Mouse (Mus musculus): Measurements from ENCODE around the gene Wbp11. TPM values are rescaled to one million over a fixed set of nuclear protein-coding genes. Genes with fewer than 3 reads are reported as not detected.

The Wbp11 gene
- polyA plus RNA-seq, 1 experiment from 2014 or later: 115 TPM

DNA sequence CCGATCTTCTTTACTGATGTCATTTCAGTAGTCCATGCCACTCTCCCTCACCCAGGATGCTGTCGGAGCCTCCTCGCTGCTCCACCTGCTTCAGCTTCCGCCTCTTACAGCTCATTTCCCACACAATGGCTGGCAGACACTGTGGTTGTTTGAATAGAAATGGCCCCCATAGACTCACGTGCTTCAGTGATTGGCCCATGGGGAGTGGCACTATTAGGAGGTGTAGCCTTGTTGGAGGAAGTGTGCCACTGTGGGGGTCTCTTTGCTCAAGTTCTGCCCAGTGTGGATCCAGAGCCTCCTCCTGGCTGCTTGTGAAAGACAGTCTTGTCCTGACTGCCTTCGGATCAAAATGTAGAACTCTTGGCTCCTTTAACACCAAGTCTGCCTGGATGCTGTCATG lies 32.2 kb downstream of the Wbp11 start:
- no peaks in the 10 kb centered on the region; the same call in 1 of the 2 replicates for H3K27me3 ChIP-seq (replicated peaks)
- H3K27ac ChIP-seq: no peak overlapping the region
- no peak for ATAC-seq (ENCODE audit: low FRiP score, low read depth)
- peaks cover 16% of the 10 kb centered on the region; the same call in 1 of the 2 replicates for H3K4me1 ChIP-seq
- no peaks in the 10 kb centered on the region for H3K9me3 ChIP-seq
- H3K4me3 ChIP-seq: no peak overlapping the region
- H3K36me3 ChIP-seq: no peaks in the 10 kb centered on the region
- WGBS: 41% methylated on average over 6 of the region's 6 CpGs
- no peak overlapping the region for H3K9ac ChIP-seq
- no peak overlapping the region for H3K4me2 ChIP-seq (replicated peaks)

DNA sequence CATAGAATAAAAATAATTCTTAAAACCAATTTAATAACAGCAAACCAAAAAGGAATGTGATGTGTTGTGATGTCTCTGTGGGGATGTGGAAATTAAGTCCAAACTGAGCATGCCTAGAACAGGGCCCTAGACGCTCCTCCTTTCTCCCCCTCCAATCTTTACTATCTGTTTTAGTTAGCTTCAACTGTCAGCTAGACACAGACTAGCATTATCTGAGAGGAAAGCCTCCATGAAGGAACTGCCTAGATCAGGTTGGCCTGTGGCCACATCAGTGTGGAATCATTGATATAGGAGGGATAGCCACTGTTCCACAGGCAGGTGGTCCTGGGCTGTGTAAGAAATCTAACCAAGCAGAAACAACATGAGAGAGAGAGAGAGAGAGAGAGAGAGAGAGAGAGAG lies 32.9 kb downstream of the Wbp11 start:
- Histone ChIP-seq H3K36me3 (no peaks in the 10 kb centered on the region), H3K4me2 (replicated peaks) (no peak overlapping the region), H3K27ac (no peak overlapping the region), H3K4me1 (peaks cover 16% of the 10 kb centered on the region; the same call in 1 of the 2 replicates), H3K9ac (no peak overlapping the region), H3K4me3 (no peak overlapping the region), H3K9me3 (no peaks in the 10 kb centered on the region), H3K27me3 (replicated peaks) (no peaks in the 10 kb centered on the region; the same call in 1 of the 2 replicates)
- no peak for ATAC-seq (ENCODE audit: low FRiP score, low read depth)
- WGBS: 39% methylated on average over 1 of the region's 1 CpGs

DNA sequence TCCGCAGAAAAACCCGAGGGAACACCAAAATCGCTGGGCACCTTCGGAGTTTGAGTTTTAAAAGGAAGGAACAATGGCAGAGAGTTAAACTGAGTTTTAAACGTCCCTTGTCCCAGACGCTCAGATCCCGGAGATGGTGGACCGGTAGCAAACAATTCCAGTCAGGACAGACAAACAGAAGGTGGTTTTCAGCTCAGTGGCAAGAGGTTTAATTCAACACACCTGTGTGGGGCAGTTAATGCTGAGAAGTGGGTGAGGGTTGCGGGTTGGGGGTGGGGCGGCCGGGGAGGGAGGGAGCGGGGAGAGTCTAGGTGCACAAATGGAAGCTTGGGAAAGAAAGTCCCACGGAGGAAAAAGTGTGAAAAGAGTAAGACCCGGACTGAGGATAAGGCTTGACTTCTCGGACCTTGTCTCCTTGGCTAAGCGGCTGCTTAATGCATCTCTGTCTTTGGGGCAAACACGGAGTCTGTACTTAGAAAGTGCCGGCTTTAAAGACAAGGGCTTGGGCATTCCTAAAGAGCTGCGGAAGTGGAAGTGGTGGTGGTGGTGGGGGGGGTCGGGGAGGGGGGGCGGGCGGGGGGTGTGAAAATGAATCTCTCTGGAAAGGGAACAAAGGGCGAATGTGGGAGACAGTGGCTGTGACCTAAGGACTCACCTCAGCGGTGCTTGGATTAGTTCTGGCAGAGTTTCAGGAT lies 34.1 kb downstream of the Wbp11 start:
- H3K9ac ChIP-seq: peak overlapping the region; percentile 48; the same call in 1 of the 2 replicates
- no peak overlapping the region for H3K27ac ChIP-seq
- ATAC-seq (ENCODE audit: low FRiP score, low read depth): 0 out of 2 replicates have a peak, but pooled peaks have one; percentile 18
- H3K36me3 ChIP-seq: no peaks in the 10 kb centered on the region
- peak overlapping the region; percentile 30 for H3K4me3 ChIP-seq
- WGBS: under 1% methylated on average over 22 of the region's 24 CpGs
- no peaks in the 10 kb centered on the region; the same call in 1 of the 2 replicates for H3K27me3 ChIP-seq (replicated peaks)
- H3K4me2 ChIP-seq (replicated peaks): peak overlapping the region; percentile 75
- no peaks in the 10 kb centered on the region for H3K9me3 ChIP-seq
- peaks cover 16% of the 10 kb centered on the region; the same call in 1 of the 2 replicates for H3K4me1 ChIP-seq

DNA sequence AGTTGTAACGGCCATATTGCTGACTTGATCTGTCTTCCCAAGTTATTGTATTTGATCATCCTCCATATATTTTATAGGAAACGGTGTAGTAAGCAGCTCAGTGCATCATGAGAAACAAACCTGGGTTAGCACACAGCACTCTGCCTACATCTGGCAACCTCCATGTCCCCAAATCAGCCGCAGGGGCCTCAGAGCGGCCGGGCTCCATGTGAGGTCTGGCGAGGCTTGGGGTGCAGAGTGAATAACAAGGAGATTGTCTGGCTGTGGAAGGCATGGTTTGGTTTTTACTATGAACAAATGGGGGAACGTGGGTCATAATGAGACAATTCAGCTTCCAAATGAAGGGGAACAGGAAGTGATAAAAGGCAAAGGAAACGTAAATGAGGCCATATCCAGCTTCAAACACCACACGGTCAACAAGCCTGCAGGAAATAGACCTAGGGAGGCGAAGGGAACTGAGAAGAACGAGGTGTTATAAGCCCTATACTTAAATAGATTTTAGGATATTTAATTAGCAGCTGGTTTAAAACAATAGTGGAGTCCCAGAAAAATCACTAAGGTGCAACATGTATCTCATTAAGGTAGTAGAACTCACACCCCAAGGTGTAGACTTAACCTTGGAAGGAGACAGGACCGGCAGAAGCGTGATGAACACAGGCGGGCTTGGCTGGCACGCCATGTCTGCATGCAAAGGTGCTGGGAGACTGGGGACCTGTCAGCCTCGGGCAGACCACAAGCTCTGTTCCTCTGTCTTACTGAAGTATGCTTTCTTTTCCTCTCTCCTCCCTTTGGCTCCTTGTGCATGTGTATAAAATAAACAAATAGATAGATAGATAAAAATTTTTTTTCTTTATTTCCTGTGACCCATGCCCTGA lies 34.9 kb downstream of the Wbp11 start:
- Histone ChIP-seq H3K36me3 (no peaks in the 10 kb centered on the region), H3K27me3 (replicated peaks) (no peaks in the 10 kb centered on the region; the same call in 1 of the 2 replicates), H3K4me3 (peak overlapping the region; percentile 30), H3K9me3 (no peaks in the 10 kb centered on the region), H3K27ac (no peak overlapping the region), H3K4me2 (replicated peaks) (peak overlapping the region; percentile 75), H3K9ac (no peak overlapping the region; the same call in 1 of the 2 replicates), H3K4me1 (peaks cover 16% of the 10 kb centered on the region; the same call in 1 of the 2 replicates)
- ATAC-seq (ENCODE audit: low FRiP score, low read depth): no peak
- WGBS: 23% methylated on average over 16 of the region's 16 CpGs

DNA sequence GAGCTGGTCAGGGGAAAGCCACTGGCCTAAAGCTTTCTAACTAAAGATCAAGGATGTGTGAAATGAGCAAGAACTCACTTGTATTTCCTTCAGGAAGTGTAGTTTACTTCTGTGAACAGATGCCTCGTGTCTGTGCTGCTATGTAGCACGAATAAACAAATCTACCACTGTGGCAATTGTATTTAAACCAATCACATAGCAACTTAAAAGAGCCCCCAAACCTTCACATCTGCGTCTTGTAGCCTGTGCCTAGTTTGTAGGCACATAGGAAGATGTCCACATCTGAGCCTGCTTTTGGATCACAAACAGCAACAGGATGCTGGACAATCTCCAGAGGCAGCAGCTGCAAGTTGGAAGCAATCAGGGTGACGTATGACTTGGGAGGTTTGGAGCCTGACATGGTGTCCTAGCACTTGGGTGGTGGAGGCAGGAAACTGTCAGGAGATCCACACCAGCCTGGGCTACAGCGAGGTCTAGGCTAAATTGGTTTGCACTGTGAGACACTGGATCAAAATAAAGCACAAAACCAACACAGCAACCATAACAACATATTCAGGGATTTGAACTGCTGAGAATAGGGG lies 38.6 kb downstream of the Wbp11 start:
- ATAC-seq (ENCODE audit: low FRiP score, low read depth): no peak
- Histone ChIP-seq H3K9ac (no peak overlapping the region), H3K9me3 (no peaks in the 10 kb centered on the region), H3K27ac (no peak overlapping the region), H3K4me3 (no peak overlapping the region), H3K4me2 (replicated peaks) (no peak overlapping the region), H3K36me3 (no peaks in the 10 kb centered on the region), H3K4me1 (peaks cover 16% of the 10 kb centered on the region; the same call in 1 of the 2 replicates), H3K27me3 (replicated peaks) (no peaks in the 10 kb centered on the region; the same call in 1 of the 2 replicates)
- WGBS: 76% methylated on average over 5 of the region's 5 CpGs

DNA sequence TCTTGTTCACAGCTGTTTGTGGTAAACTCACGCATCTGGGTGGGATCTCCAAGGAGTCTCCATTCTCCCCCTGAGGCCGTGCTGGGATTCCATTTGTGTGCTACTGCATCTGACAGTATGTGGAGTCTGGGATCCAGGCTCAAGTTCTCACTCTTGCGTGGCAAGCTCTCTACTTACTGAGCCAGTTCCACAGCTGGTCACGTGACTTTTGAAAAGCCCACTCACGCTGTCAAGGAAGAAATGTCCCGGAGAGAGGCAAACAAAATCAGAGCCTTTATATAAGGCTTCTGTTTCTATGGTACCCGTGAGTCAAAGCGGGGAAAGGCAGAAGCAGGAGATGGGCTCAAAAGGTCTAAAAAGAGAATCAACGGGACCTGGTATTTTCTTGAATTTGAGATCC lies 45.3 kb downstream of the Wbp11 start:
- Histone ChIP-seq H3K4me3 (no peak overlapping the region), H3K27me3 (replicated peaks) (no peaks in the 10 kb centered on the region), H3K36me3 (no peaks in the 10 kb centered on the region), H3K9ac (no peak overlapping the region), H3K4me2 (replicated peaks) (no peak overlapping the region), H3K27ac (no peak overlapping the region), H3K9me3 (no peaks in the 10 kb centered on the region), H3K4me1 (no peaks in the 10 kb centered on the region)
- WGBS: 88% methylated on average over 9 of the region's 9 CpGs
- no peak for ATAC-seq (ENCODE audit: low FRiP score, low read depth)

DNA sequence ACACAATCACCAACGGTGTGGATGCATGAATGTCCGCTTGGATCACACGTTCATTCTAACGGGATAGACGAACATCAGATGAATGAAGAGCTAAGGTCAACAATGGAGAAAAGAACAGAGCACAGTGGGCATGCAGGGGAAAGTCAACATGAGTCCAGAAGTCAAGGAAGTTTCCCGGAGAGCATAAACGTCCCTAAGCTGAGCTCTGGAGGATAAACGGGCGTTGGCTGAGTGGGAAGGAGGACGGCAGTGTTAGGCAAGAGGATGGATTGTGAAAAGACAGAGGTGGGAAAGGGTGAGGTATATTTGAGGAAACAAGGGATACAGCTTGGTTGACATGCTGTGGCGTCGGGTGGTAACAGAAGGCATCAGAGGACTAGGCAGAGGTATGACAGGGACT lies 45.9 kb downstream of the Wbp11 start:
- Histone ChIP-seq H3K4me1 (no peaks in the 10 kb centered on the region), H3K27ac (no peak overlapping the region), H3K36me3 (no peaks in the 10 kb centered on the region), H3K9ac (no peak overlapping the region), H3K4me2 (replicated peaks) (no peak overlapping the region), H3K9me3 (no peaks in the 10 kb centered on the region), H3K4me3 (no peak overlapping the region), H3K27me3 (replicated peaks) (no peaks in the 10 kb centered on the region)
- WGBS: 85% methylated on average over 12 of the region's 12 CpGs
- no peak for ATAC-seq (ENCODE audit: low FRiP score, low read depth)

DNA sequence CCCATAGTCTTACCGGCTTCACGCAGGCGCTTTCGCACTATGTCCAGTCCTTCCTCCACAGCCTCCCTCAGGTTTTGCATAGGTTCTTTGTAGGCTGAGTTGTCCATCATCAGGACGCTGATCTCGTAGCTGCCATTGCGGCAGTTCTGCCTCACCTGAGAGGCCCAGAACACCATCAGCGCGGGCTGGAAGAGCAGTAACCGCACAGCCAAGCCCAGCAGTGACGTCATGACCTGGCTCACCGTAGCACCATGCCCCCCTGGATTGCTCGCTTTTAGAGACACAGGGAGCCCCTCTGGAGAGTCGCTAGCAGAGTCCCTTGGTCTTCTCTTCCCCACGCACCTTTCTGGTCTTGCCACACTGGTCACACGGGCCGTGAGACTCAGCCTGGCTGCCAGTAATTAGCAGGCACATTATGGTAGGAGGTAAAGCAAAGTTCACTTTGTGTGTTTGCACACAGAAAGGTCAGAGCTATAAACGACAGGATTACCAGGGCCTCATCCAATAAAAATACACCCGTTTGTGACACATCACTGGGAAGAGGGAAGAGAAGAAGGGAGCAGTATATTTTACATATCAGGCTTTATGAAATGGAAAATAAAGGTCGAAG lies 46.6 kb downstream of the Wbp11 start, which contains the start of gene Gucy2c:
Gucy2c (minus strand) TSS at position 389 of the 610 bp plus-strand sequence.
- H3K9me3 ChIP-seq: no peaks in the 10 kb centered on the region
- no peak within 1 kb of the TSS for H3K9ac ChIP-seq
- 75% methylated on average over 20 of the region's 20 CpGs for WGBS
- H3K4me2 ChIP-seq (replicated peaks): no peak within 1 kb of the TSS
- H3K27ac ChIP-seq: no peak within 1 kb of the TSS
- no peaks in the 10 kb centered on the region for H3K4me1 ChIP-seq
- no peaks in the 10 kb centered on the region for H3K27me3 ChIP-seq (replicated peaks)
- no peaks in the 10 kb centered on the region for H3K36me3 ChIP-seq
- ATAC-seq (ENCODE audit: low FRiP score, low read depth): no peak
- no peak within 1 kb of the TSS for H3K4me3 ChIP-seq

DNA sequence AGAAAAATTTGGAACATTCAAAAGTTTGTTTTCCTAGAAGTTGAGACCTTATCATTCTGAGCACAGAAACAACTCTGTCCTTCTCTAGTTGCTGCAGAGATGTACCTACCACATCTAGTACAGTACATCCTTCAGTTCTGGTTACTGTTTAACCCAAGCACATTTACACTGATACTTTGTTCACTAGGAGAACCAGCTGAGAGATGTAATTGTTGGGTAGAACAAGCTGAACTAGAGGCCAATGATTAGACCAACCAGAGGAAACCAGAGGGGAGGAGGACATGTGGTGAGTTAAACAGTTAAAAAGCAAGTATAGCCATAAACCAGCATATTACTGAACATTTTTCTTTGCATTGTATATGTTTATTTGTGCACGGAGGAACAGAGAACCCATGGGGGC lies 51.6 kb downstream of the Wbp11 start:
- H3K27ac ChIP-seq: no peak overlapping the region
- WGBS: 78% methylated on average over 1 of the region's 1 CpGs

DNA sequence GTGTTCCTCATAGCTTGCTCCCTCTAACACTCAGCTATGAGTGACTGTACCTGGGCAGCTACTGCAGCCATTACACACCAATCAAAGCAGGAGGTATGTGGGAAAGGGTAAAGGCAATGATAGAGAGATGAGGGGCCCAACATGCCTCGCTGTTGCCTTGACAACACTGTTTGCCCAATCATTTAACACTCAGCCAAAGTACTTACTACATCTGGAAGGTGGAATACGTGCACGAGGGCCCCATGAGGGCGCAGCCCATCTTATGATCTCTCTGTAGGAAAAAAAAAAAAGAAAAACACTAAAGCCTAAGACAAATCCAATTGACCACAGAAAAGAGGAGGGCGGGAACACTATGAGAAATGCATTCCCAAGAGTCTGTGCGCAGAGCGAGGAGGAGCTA lies 58.2 kb downstream of the Wbp11 start:
- H3K27ac ChIP-seq: no peak overlapping the region
- no peak overlapping the region for H3K4me3 ChIP-seq
- no peak for ATAC-seq (ENCODE audit: low FRiP score, low read depth)
- WGBS: 89% methylated on average over 7 of the region's 7 CpGs
- no peaks in the 10 kb centered on the region for H3K27me3 ChIP-seq (replicated peaks)
- no peaks in the 10 kb centered on the region for H3K9me3 ChIP-seq
- H3K4me1 ChIP-seq: no peaks in the 10 kb centered on the region
- H3K9ac ChIP-seq: no peak overlapping the region
- no peaks in the 10 kb centered on the region for H3K36me3 ChIP-seq
- H3K4me2 ChIP-seq (replicated peaks): no peak overlapping the region

More for the DNA sequence above, 51.6 kb downstream of the Wbp11 start:
- Histone ChIP-seq H3K9ac (no peak overlapping the region), H3K36me3 (no peaks in the 10 kb centered on the region), H3K4me2 (replicated peaks) (no peak overlapping the region), H3K27me3 (replicated peaks) (no peaks in the 10 kb centered on the region), H3K9me3 (no peaks in the 10 kb centered on the region), H3K4me1 (no peaks in the 10 kb centered on the region), H3K4me3 (no peak overlapping the region)
- ATAC-seq (ENCODE audit: low FRiP score, low read depth): no peak

DNA sequence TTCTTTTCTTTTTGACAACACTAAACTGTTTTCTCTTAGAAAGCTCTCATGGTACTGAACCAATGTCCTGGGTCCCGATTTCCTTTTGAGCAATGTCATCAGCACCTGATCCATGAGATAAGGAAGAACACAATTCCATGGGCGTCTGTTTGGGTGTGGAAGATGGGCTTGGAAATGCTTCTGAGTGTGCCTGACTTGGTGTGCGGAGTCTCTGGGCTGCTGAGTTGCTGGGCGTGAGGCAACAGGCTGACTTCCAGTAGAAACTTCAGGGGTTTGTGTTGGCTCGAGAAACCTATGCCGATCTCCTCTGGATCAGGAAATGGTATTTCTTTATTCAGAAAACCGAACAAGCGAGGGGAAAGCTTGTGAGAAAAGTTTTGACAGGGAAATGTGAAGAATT lies 58.9 kb downstream of the Wbp11 start:
- H3K36me3 ChIP-seq: no peaks in the 10 kb centered on the region
- WGBS: 90% methylated on average over 8 of the region's 8 CpGs
- no peak overlapping the region for H3K27ac ChIP-seq
- no peak for ATAC-seq (ENCODE audit: low FRiP score, low read depth)
- H3K27me3 ChIP-seq (replicated peaks): no peaks in the 10 kb centered on the region
- no peak overlapping the region for H3K4me2 ChIP-seq (replicated peaks)
- no peak overlapping the region for H3K9ac ChIP-seq
- no peaks in the 10 kb centered on the region for H3K4me1 ChIP-seq
- no peak overlapping the region for H3K4me3 ChIP-seq
- no peaks in the 10 kb centered on the region for H3K9me3 ChIP-seq

DNA sequence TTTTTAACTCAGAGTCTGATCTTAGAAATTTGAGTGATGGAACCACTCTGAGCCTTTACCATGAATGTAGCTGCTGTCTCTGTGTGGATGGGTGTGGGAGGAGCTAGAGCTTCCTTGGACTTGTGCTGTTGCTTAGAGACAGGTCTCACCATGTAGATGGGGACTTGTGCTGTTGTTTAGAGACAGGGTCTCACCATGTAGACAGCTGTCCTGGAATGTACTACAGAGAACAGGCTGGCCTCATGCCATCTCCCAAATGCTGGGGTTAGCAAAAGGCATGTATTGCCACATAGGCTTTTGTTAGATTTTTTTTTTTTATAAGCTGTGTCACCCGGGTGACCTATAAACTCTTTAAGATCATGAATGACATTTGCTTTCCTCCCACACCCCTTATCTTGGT lies 64.1 kb downstream of the Wbp11 start:
- 90% methylated on average over 1 of the region's 1 CpGs for WGBS
- no peak for ATAC-seq (ENCODE audit: low FRiP score, low read depth)
- H3K36me3 ChIP-seq: no peaks in the 10 kb centered on the region
- no peak overlapping the region for H3K4me3 ChIP-seq
- H3K4me1 ChIP-seq: no peaks in the 10 kb centered on the region
- H3K4me2 ChIP-seq (replicated peaks): no peak overlapping the region
- no peaks in the 10 kb centered on the region for H3K9me3 ChIP-seq
- no peak overlapping the region for H3K27ac ChIP-seq
- H3K9ac ChIP-seq: no peak overlapping the region
- H3K27me3 ChIP-seq (replicated peaks): no peaks in the 10 kb centered on the region
